Mouse (Mus musculus): ENCODE results near the gene Yars. TPM values are rescaled to one million over a fixed set of nuclear protein-coding genes. Genes with fewer than 3 reads are reported as not detected.

The Yars gene
- total RNA-seq, 2 experiments from 2014 or later: 113 to 121 TPM

GRCm38 (mm10) chr4:129226441-129226963, 36.9 kb downstream of the Yars start:
- intact Hi-C loops (cut with DNase I): no loop called here
- DNase-seq: no peak

- DNase-seq: peak; percentile 80
- intact Hi-C loops (cut with DNase I): no loop called here
These were observed 37.8 kb downstream of the Yars start for GRCm38 (mm10) chr4:129227170-129227984.

- intact Hi-C loops (cut with DNase I): no loop called here
- peak; percentile 93 for DNase-seq
These were observed 38.4 kb downstream of the Yars start for GRCm38 (mm10) chr4:129227985-129228381.

- DNase-seq: no peak
- intact Hi-C loops (cut with DNase I): no loop called here
These were observed 41.4 kb downstream of the Yars start for GRCm38 (mm10) chr4:129230926-129231325.

GRCm38 (mm10) chr4:129231594-129232450, 42.3 kb downstream of the Yars start:
- DNase-seq: no peak
- intact Hi-C loops (cut with DNase I): no loop called here

- no peak for DNase-seq
- intact Hi-C loops (cut with DNase I): no loop called here
These were observed 43.2 kb downstream of the Yars start for GRCm38 (mm10) chr4:129232561-129233360.

- DNase-seq: no peak
- intact Hi-C loops (cut with DNase I): no loop called here
These were observed 44.9 kb downstream of the Yars start for GRCm38 (mm10) chr4:129234488-129234887.

- intact Hi-C loops (cut with DNase I): no loop called here
- no peak for DNase-seq
These were observed 45.6 kb downstream of the Yars start for GRCm38 (mm10) chr4:129235147-129235546.

- no peak for DNase-seq
- intact Hi-C loops (cut with DNase I): no loop called here
These were observed 46.8 kb downstream of the Yars start for GRCm38 (mm10) chr4:129236236-129236813.

GRCm38 (mm10) chr4:129237843-129238441, 48.4 kb downstream of the Yars start:
- intact Hi-C loops (cut with DNase I): no loop called here
- DNase-seq: no peak

GRCm38 (mm10) chr4:129238579-129239016, 49.0 kb downstream of the Yars start:
- DNase-seq: no peak
- intact Hi-C loops (cut with DNase I): no loop called here

- intact Hi-C loops (cut with DNase I): no loop called here
- DNase-seq: peak; percentile 90
These were observed 49.5 kb downstream of the Yars start for GRCm38 (mm10) chr4:129239075-129239474.

GRCm38 (mm10) chr4:129241898-129242297, 52.3 kb downstream of the Yars start:
- intact Hi-C loops (cut with DNase I): no loop called here
- DNase-seq: no peak

GRCm38 (mm10) chr4:129242327-129242726, 52.8 kb downstream of the Yars start:
- DNase-seq: no peak
- intact Hi-C loops (cut with DNase I): no loop called here

- intact Hi-C loops (cut with DNase I): no loop called here
- DNase-seq: no peak
These were observed 53.2 kb downstream of the Yars start for GRCm38 (mm10) chr4:129242761-129243160.

- intact Hi-C loops (cut with DNase I): no loop called here
- no peak for DNase-seq
These were observed 55.2 kb downstream of the Yars start for GRCm38 (mm10) chr4:129244802-129245201.

GRCm38 (mm10) chr4:129246360-129247301, 57.1 kb downstream of the Yars start:
- DNase-seq: no peak
- intact Hi-C loops (cut with DNase I): no loop called here

GRCm38 (mm10) chr4:129247381-129248242, 58.1 kb downstream of the Yars start:
- intact Hi-C loops (cut with DNase I): no loop called here
- DNase-seq: no peak

Measured in left cerebral cortex, postnatal 4 days (tissue).